Mouse (Mus musculus) limb, embryonic 11.5 days (tissue): ENCODE data around the gene Dynlrb2. TPM values are rescaled to one million over a fixed set of nuclear protein-coding genes. Genes with fewer than 3 reads are reported as not detected.
A peak's percentile ranks its signal among the peaks of the same experiment; 100 is the strongest.

Source experiments
- ATAC-seq: fragments of 200-750 bp; cut with Nextera tagmentation; 2 replicates; pipeline ENCODE4 v1.8.0; 2017; ENCODE audit warnings: low read depth; ENCODE audit not compliant: insufficient number of reproducible peaks, low FRiP score, low TSS enrichment
- DNase-seq: peaks from one replicate; pipeline ENCODE4 v3.0.0-alpha.2; 2015; ENCODE audit warnings: low spot score
- H3K27ac ChIP-seq: fragments of 300-500 bp; sonication (generic); replicated peaks from 2 replicates; pipeline ENCODE4 v1.5.1; 2014; ENCODE audit warnings: low read depth, mild to moderate bottlenecking, low read length
- H3K27me3 ChIP-seq: fragments of 300-500 bp; sonication (generic); 2 replicates; pipeline ENCODE4 v1.6.1; 2014; ENCODE audit warnings: mild to moderate bottlenecking, low read length, mixed read lengths; ENCODE audit not compliant: control insufficient read depth, insufficient read depth
- H3K36me3 ChIP-seq: fragments of 300-500 bp; sonication (generic); 2 replicates; pipeline ENCODE4 v1.6.1; 2014; ENCODE audit warnings: mild to moderate bottlenecking, low read length, moderate library complexity, mixed read lengths; ENCODE audit not compliant: control insufficient read depth, insufficient read depth
- H3K4me1 ChIP-seq: fragments of 300-500 bp; sonication (generic); 2 replicates; pipeline ENCODE4 v1.6.1; 2014; ENCODE audit warnings: low read length, mixed read lengths; ENCODE audit not compliant: control insufficient read depth, insufficient read depth
- H3K4me2 ChIP-seq: fragments of 300-500 bp; sonication (generic); 2 replicates; pipeline ENCODE4 v1.6.1; 2014; ENCODE audit warnings: low read depth, mild to moderate bottlenecking, moderate library complexity; ENCODE audit not compliant: severe bottlenecking
- H3K4me3 ChIP-seq: fragments of 300-500 bp; sonication (generic); 2 replicates; pipeline ENCODE4 v1.5.1; 2014; ENCODE audit warnings: low read depth, low read length
- H3K9ac ChIP-seq: fragments of 300-500 bp; sonication (generic); 2 replicates; pipeline ENCODE4 v1.6.1; 2014; ENCODE audit warnings: mild to moderate bottlenecking, low read length
- H3K9me3 ChIP-seq: fragments of 300-500 bp; sonication (generic); 2 replicates; pipeline ENCODE4 v1.6.1; 2016; ENCODE audit warnings: low read length; ENCODE audit not compliant: control insufficient read depth
- WGBS: fragments of 180-500 bp; shearing (Covaris S2); extraction: QIAGEN DNeasy Blood & Tissue Kit; methylation state at CpG from one replicate; pipeline ENCODE4 v1.1.7; 2014; 5-methylcytosine and 5-hydroxymethylcytosine counted together
- polyA plus RNA-seq: library from polyadenylated mRNA; unstranded; fragments of >200 nt; fragmentation: Nextera tagmentation; extraction: Ambion mirVana; gene quantifications from 2 replicates; pipeline ENCODE4 v1.2.1, GENCODE M21; 2014

The Dynlrb2 gene
- polyA plus RNA-seq, 1 experiment from 2014 or later: not detected

DNA sequence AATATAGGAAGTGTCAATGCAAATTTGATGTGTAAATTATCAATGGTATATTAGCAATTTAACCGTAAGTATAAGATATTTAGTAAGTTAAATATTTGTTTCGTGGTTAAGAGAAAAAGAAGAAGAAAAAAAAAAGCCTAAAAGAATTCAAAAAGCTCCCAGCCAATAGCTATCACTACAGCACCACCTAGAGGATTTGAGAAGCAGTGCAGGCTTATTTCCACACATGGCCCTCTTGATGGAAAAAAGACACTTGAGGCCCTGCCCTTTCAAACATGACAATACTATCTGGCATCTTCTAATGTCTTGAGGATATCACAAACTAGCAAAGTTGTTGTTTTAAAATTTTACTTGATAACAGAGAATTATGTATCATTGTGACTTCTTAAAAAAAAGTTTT lies 20.7 kb upstream of the Dynlrb2 start:
- Histone ChIP-seq H3K27ac (no peak overlapping the region), H3K9ac (no peak overlapping the region)

DNA sequence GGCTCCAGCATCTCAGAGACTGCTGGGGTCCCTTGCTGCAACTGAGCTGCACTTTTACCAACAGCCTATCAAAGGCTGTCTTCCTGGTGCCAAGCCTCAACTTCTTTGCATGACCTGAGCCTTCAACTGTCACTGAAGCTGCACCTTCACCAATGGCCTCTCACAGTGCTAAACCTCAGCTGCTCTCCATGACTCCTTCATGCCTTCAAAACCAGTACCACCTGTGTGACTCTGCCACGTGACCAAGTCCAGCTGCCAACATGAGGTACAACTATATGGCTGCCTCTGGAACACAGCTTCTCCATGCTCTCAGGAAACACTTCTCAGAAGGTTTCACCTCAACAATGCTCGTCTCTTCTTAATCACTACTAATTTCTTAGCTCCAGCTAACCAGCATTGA lies 16.2 kb upstream of the Dynlrb2 start:
- Histone ChIP-seq H3K27me3 (no peaks in the 10 kb centered on the region), H3K27ac (no peak overlapping the region)

More for the DNA sequence above, 20.7 kb upstream of the Dynlrb2 start:
- Histone ChIP-seq H3K4me3 (no peak overlapping the region), H3K4me2 (no peak overlapping the region), H3K36me3 (no peaks in the 10 kb centered on the region), H3K27me3 (no peaks in the 10 kb centered on the region), H3K4me1 (no peaks in the 10 kb centered on the region), H3K9me3 (no peaks in the 10 kb centered on the region)
- WGBS: 39% methylated on average over 2 of the region's 2 CpGs
- ATAC-seq (no peak), DNase-seq (peak; percentile 38)

DNA sequence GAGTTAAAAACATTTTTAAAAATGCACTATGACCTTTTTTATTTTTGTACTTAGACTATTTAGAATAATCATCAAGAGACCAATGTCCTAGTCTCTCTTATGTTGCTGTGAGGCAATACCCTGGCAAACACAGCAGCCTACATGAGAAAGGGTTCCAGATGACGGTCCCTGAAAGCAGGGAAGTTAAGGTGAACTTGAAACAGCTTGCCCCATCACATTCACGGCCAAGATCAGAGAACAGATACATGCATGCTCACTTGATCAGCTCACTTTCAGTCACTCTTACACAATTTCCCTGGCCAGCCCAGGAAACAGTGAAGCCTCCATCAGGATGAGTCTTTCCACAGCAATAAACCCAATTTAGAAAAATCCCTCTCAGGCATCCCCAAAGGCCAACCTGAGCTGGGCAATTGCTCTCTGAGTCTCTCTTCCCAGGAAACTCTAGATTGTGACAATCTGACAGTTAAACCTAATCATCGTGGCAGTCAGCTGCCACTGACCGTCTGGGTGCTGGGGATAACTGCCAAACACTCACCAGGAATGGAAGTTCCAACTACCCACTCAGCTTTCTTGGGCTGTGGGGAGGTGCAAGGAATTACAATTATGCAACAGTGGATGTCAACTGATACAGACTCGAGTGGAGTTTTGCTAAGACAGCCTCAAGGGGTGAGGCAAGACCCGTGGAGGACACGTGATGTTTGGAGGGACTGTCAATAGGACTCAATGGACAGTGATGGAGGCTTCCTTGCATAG lies 4.5 kb upstream of the Dynlrb2 start:
- 82% methylated on average over 7 of the region's 7 CpGs for WGBS
- Histone ChIP-seq H3K36me3 (no peaks in the 10 kb centered on the region), H3K4me2 (no peak overlapping the region), H3K4me3 (no peak overlapping the region), H3K9me3 (no peaks in the 10 kb centered on the region), H3K9ac (no peak overlapping the region), H3K27me3 (no peaks in the 10 kb centered on the region), H3K27ac (no peak overlapping the region), H3K4me1 (0 out of 2 replicates have a peak, but pooled peaks cover 2% of the 10 kb centered on the region)
- DNase-seq (no peak), ATAC-seq (no peak)

More for the DNA sequence above, 16.2 kb upstream of the Dynlrb2 start:
- H3K9ac ChIP-seq: no peak overlapping the region
- no peaks in the 10 kb centered on the region for H3K36me3 ChIP-seq
- no peak overlapping the region for H3K4me2 ChIP-seq
- H3K4me1 ChIP-seq: no peaks in the 10 kb centered on the region
- H3K9me3 ChIP-seq: no peaks in the 10 kb centered on the region
- 69% methylated on average over 2 of the region's 2 CpGs for WGBS
- no peak for DNase-seq
- no peak for ATAC-seq
- no peak overlapping the region for H3K4me3 ChIP-seq

DNA sequence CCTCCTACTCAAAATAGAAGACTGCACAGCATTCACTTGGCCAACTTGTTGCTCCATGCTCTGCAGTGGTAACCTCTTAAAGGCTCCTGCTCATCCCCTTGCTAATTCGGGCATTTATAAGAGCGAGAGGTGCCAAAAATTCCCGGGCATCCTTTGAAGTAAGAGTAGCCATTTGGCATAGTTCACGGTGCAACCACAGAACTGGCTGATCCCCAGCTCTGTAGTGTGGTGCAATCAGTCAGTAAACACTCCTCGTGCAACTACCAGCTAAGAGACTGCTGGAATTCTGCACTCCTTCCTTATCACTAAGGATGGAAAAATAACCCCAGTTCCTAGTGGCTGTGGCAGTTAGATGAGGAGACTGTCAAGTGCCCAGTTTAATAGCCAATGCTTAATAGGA lies 3.9 kb downstream of the Dynlrb2 start:
- no peak for ATAC-seq
- 55% methylated on average over 5 of the region's 5 CpGs for WGBS
- H3K27ac ChIP-seq: no peak overlapping the region

DNA sequence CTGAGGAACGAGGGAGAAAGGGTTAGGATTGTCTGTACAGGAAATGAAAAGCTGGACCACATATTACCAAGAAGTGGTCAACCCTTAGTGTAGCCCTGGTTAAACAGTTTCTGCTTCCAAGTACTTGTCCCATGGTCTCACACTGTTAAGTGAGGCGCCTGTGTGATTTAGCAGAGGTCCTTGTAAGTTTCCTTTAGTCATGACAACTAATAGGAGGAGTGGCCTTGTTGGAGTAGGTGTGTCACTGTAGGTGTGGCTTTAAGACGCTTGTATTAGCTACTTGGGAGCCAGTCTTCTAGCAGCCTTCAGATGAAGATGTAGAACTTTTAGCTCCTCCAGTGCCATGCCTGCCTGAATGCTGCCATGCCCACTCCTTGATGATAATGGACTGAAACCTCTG lies 4.5 kb downstream of the Dynlrb2 start:
- H3K4me3 ChIP-seq: no peak overlapping the region
- no peak overlapping the region for H3K27ac ChIP-seq
- no peaks in the 10 kb centered on the region for H3K27me3 ChIP-seq
- H3K4me2 ChIP-seq: no peak overlapping the region
- no peaks in the 10 kb centered on the region for H3K36me3 ChIP-seq
- DNase-seq (no peak), ATAC-seq (no peak)
- H3K9ac ChIP-seq: no peak overlapping the region
- 54% methylated on average over 3 of the region's 3 CpGs for WGBS
- H3K4me1 ChIP-seq: 0 out of 2 replicates have a peak, but pooled peaks cover 2% of the 10 kb centered on the region
- H3K9me3 ChIP-seq: no peaks in the 10 kb centered on the region

More for the DNA sequence above, 3.9 kb downstream of the Dynlrb2 start:
- no peaks in the 10 kb centered on the region for H3K9me3 ChIP-seq
- 0 out of 2 replicates have a peak, but pooled peaks cover 2% of the 10 kb centered on the region for H3K4me1 ChIP-seq
- H3K4me2 ChIP-seq: no peak overlapping the region
- H3K27me3 ChIP-seq: no peaks in the 10 kb centered on the region
- DNase-seq: no peak
- H3K9ac ChIP-seq: no peak overlapping the region
- H3K4me3 ChIP-seq: no peak overlapping the region
- H3K36me3 ChIP-seq: no peaks in the 10 kb centered on the region

DNA sequence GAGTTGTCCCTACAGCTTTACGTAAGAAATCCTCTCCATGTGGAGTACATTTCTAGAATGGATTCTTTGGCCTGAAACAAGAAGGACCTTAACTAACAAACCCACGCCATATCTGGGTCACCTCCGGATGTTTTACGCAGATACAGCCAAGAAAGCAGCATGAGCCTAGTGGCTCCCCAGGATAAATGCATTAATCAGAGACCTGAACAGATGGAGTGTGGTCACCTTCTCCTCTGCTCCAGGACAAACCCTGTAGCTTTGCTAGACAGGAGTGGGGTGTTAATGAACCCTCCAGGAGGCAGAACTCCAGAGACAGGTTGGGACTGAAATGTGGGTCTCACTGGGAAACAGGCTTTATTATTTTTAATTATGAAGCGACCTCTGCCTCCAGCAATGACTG lies 14.9 kb downstream of the Dynlrb2 start:
- no peak overlapping the region for H3K9ac ChIP-seq
- H3K27me3 ChIP-seq: no peaks in the 10 kb centered on the region
- H3K4me2 ChIP-seq: no peak overlapping the region
- WGBS: 89% methylated on average over 5 of the region's 5 CpGs
- H3K27ac ChIP-seq: no peak overlapping the region
- no peaks in the 10 kb centered on the region for H3K36me3 ChIP-seq
- H3K4me1 ChIP-seq: no peaks in the 10 kb centered on the region
- H3K9me3 ChIP-seq: peaks cover 8% of the 10 kb centered on the region
- DNase-seq (no peak), ATAC-seq (no peak)
- H3K4me3 ChIP-seq: no peak overlapping the region

DNA sequence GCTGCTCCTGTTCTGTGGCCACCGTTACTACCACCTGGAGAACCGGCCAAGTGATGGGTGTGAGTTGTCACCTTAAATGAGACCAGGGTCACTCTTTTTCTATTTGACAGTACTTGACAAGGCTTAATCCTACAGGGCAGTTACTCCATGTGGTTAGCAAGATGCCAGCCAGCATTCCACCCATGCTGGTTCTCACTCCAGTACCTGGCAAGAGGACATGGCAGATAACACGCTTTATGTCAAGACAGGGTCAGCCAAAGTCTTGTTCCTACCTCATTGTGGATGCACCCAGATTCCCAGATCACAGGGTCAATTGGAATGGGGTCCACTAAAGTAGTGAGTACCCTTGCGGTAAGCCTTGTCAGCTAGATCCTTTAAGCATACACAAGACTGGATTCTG lies 16.4 kb downstream of the Dynlrb2 start:
- WGBS: 88% methylated on average over 4 of the region's 4 CpGs
- DNase-seq (no peak), ATAC-seq (no peak)
- peaks cover 8% of the 10 kb centered on the region for H3K9me3 ChIP-seq
- no peaks in the 10 kb centered on the region for H3K36me3 ChIP-seq
- H3K9ac ChIP-seq: no peak overlapping the region
- no peak overlapping the region for H3K27ac ChIP-seq
- no peak overlapping the region for H3K4me3 ChIP-seq
- H3K4me2 ChIP-seq: no peak overlapping the region
- H3K27me3 ChIP-seq: no peaks in the 10 kb centered on the region
- no peaks in the 10 kb centered on the region for H3K4me1 ChIP-seq

DNA sequence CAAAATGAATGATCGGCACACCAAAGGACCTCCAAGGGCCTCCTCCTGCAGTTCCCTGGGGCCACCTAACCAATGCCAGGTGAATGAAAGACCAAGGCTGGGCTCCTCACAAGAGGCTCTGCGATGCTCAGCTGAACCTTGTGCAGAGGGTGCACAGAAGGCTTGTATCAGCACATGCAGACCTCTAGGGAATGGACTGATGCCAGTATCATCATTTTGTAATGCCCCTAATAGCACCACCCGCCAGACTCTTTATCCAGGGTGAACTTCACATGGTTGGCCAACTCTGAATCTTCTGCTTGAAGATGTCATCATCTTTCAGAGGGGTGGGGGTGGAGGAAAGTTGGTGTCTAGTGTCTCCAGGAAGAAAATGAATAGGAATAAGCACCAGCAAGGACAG lies 16.9 kb downstream of the Dynlrb2 start:
- H3K36me3 ChIP-seq: no peaks in the 10 kb centered on the region
- 88% methylated on average over 3 of the region's 3 CpGs for whole genome bisulfite sequencing
- peaks cover 8% of the 10 kb centered on the region for H3K9me3 ChIP-seq
- no peaks in the 10 kb centered on the region for H3K4me1 ChIP-seq
- no peak overlapping the region for H3K27ac ChIP-seq
- ATAC-seq (no peak), DNase-seq (no peak)
- no peaks in the 10 kb centered on the region for H3K27me3 ChIP-seq
- H3K4me2 ChIP-seq: no peak overlapping the region
- no peak overlapping the region for H3K4me3 ChIP-seq
- H3K9ac ChIP-seq: no peak overlapping the region
